Mouse (Mus musculus): ENCODE measurements around the gene Tmem135. TPM values are rescaled to one million over a fixed set of nuclear protein-coding genes. Genes with fewer than 3 reads are reported as not detected.
A peak's percentile ranks its signal among the peaks of the same experiment; 100 is the strongest.

The Tmem135 gene
- polyA plus RNA-seq, 1 experiment: 15.1 TPM

- DNase-seq (ENCODE audit: low spot score): no peak
Measured at GRCm38 (mm10) chr7:89382892-89383291, 21.1 kb downstream of the Tmem135 start.

GRCm38 (mm10) chr7:89380935-89381705, 22.9 kb downstream of the Tmem135 start:
- DNase-seq (ENCODE audit: low spot score): no peak

- DNase-seq (ENCODE audit: low spot score): no peak
Measured at GRCm38 (mm10) chr7:89371623-89372295, 32.3 kb downstream of the Tmem135 start.

- DNase-seq (ENCODE audit: low spot score): no peak
Measured at GRCm38 (mm10) chr7:89370917-89371316, 33.1 kb downstream of the Tmem135 start.

GRCm38 (mm10) chr7:89370086-89370485, 33.9 kb downstream of the Tmem135 start:
- no peak for DNase-seq (ENCODE audit: low spot score)

GRCm38 (mm10) chr7:89367643-89368042, 36.4 kb downstream of the Tmem135 start:
- no peak for DNase-seq (ENCODE audit: low spot score)

GRCm38 (mm10) chr7:89365135-89365880, 38.7 kb downstream of the Tmem135 start:
- no peak for DNase-seq (ENCODE audit: low spot score)

GRCm38 (mm10) chr7:89363975-89364374, 40.0 kb downstream of the Tmem135 start:
- DNase-seq (ENCODE audit: low spot score): no peak

GRCm38 (mm10) chr7:89356307-89356706, 47.7 kb downstream of the Tmem135 start:
- DNase-seq (ENCODE audit: low spot score): no peak

- DNase-seq (ENCODE audit: low spot score): no peak
Measured at GRCm38 (mm10) chr7:89355519-89356255, 48.3 kb downstream of the Tmem135 start.

- no peak for DNase-seq (ENCODE audit: low spot score)
Measured at GRCm38 (mm10) chr7:89342021-89342420, 62.0 kb downstream of the Tmem135 start.

- no peak for DNase-seq (ENCODE audit: low spot score)
Measured at GRCm38 (mm10) chr7:89339808-89340207, 64.2 kb downstream of the Tmem135 start.

GRCm38 (mm10) chr7:89339142-89339435, 64.9 kb downstream of the Tmem135 start:
- DNase-seq (ENCODE audit: low spot score): no peak

- peak; percentile 92 for DNase-seq (ENCODE audit: low spot score)
Measured at GRCm38 (mm10) chr7:89338350-89339141, 65.5 kb downstream of the Tmem135 start.

GRCm38 (mm10) chr7:89337711-89338349, 66.2 kb downstream of the Tmem135 start:
- DNase-seq (ENCODE audit: low spot score): no peak

- DNase-seq (ENCODE audit: low spot score): no peak
Measured at GRCm38 (mm10) chr7:89336434-89336833, 67.6 kb downstream of the Tmem135 start.

GRCm38 (mm10) chr7:89335316-89335715, 68.7 kb downstream of the Tmem135 start:
- DNase-seq (ENCODE audit: low spot score): no peak

- DNase-seq (ENCODE audit: low spot score): no peak
Measured at GRCm38 (mm10) chr7:89329896-89330295, 74.1 kb downstream of the Tmem135 start.

GRCm38 (mm10) chr7:89327731-89328130, 76.3 kb downstream of the Tmem135 start:
- DNase-seq (ENCODE audit: low spot score): no peak

GRCm38 (mm10) chr7:89326761-89327160, 77.3 kb downstream of the Tmem135 start:
- no peak for DNase-seq (ENCODE audit: low spot score)

GRCm38 (mm10) chr7:89326202-89326601, 77.8 kb downstream of the Tmem135 start:
- no peak for DNase-seq (ENCODE audit: low spot score)
